Mouse (Mus musculus): Measurements from ENCODE around the gene Lypd6b.

DNA sequence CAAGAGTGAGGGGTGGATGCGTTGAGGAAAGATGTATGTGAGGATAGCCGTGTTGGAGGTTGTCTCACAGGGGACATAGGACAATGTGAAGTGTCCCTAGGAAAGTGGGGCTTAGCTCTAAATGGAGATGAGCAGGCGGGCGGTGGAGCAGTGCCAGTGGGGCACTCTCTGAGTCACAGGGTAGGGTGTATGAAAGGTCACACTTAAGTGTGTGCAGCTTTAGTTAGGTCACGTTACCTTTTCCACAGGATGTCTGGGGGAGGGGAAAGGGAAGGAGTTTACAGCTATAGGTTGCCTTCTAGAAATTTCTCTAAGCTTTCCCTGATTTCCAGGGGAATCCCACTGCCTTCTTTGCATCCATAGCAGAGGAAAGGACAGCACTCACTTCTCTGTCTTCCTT, 2.0 kb downstream of the Lypd6b start:
- TF ChIP-seq CTCF (IDR thresholded peaks at IDR 0.05; ENCODE audit: low read depth) (no peak), EP300 (IDR thresholded peaks at IDR 0.05; ENCODE audit: low read depth) (no peak)

Data from liver, embryonic 14.5 days (tissue).